Mouse (Mus musculus) kidney, postnatal 4 days (tissue): Measurements from ENCODE around the gene Rnft1.
A peak's percentile ranks its signal among the peaks of the same experiment; 100 is the strongest.

ENCODE experiments used
- DNase-seq, 2 experiments: peaks; one replicate each; pipeline ENCODE4 v3.0.0; 2021; ENCODE audit warnings: mixed read lengths in 2 of 2

The Rnft1 gene

GRCm38 (mm10) chr11:86484101-86484868, at the start of gene Rnft1:
Gene Rnft1, plus strand, starts transcription at chr11:86484657.
- peak; percentile 100 for DNase-seq

DNA sequence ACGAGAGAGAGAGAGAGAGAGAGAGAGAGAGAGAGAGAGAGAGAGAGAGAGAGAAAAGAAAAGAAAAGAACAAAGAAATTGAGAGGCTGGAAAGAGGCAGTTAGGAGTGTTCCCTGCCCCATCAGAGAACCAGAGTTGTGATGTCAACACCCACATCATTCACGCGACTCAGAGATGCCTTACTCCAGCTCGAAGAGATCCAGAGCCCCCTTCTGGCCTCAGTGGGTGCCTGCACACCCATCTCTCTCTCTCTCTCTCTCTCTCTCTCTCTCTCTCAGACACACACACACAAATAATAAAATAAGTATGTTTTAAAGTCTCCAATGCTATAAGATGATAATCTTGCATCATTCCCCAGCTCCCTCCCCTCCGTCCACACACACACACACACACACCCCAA, 47.6 kb upstream of the Rnft1 start:
- DNase-seq: peak; percentile 35 to 53

DNA sequence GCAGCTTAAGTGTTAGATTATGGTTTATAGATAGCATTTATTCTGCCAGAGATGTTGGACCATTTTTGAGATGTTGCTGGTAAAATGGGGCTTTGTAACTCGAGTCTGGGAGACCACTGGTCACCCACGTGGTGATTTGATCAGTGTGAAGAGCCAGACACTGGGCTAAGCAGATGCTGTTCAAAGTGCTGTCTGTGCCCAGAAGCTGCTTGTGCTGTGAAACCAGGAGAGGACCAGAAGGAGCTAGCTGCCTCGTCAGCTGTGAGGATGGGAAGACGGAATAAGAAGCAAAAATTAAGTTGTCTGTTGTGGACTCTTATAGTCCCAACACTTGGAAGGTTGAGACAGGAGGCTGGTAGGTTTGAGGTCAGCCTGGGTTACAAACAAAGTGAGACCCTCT, 46.2 kb upstream of the Rnft1 start:
- no peak for DNase-seq

GRCm38 (mm10) chr11:86440791-86441190, 43.7 kb upstream of the Rnft1 start:
- DNase-seq: no peak

- DNase-seq: no peak
These were observed 30.5 kb upstream of the Rnft1 start for GRCm38 (mm10) chr11:86453991-86454390.

DNA sequence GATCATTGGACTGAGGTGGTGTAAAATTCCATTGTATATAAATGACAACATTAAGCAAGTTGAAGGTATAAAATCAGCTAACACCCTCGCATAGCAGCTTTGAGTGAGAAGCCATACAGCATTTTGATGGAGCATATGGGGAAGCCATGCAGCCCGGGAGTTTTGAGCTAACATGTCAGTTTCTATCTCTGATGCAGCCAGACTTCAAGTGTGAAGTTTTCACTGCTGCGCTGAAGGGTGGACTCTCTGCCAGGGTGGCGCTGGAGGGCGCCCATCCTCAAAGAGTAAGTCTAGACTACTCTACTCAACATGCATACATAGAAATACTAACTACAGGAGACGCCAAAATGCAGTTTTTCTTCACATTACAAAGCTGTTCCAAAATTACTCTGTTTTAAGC, 26.9 kb upstream of the Rnft1 start:
- no peak for DNase-seq

- no peak for DNase-seq
These were observed 25.6 kb upstream of the Rnft1 start for GRCm38 (mm10) chr11:86458866-86459265.

- no peak for DNase-seq
These were observed 21.9 kb upstream of the Rnft1 start for GRCm38 (mm10) chr11:86462579-86462978.

GRCm38 (mm10) chr11:86464275-86464674, 20.2 kb upstream of the Rnft1 start:
- DNase-seq: peak; percentile 77 to 80

DNA sequence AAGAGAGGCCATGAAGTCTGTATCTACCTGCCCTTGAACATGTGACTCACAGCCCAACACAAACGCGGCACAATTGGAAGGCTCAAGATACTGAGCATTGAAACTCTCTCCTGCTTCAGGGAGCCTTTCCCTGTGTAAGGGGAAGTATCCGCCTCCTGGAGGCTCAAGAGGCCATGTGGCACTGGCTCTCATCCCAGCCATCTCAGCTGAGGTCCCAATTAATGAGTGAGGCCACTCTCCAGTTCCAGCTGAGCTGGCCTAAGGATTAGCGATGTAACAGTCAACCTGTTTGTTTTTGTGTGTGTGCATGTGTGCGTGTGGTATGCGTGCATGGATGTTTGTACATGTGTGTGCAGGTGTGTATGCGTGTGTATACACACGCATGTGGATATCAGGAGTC, 16.1 kb upstream of the Rnft1 start:
- no peak for DNase-seq

- no peak for DNase-seq
These were observed 15.5 kb upstream of the Rnft1 start for GRCm38 (mm10) chr11:86468971-86469370.

GRCm38 (mm10) chr11:86471785-86472184, 12.7 kb upstream of the Rnft1 start:
- no peak for DNase-seq

DNA sequence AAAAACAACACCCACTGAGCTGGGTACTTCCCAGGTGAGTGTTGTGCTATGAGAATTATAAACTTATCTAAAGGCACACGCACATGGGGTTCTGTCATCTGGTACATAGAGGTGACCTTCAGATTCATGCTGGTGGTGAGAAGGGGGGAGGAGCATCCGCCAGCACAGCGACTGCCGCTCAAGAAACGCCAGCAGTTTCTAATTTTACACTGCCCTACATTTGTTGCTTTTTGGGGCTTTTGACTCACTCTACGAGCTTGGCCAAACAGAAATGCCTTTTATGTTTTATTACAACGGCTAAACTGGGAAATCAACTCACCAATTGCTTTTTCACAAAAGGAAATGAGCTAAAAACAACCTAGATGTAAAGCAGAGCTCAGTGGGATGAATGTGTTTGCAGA, 11.7 kb upstream of the Rnft1 start:
- peak in 1 of 2 experiments; percentile 22 for DNase-seq

- DNase-seq: no peak
These were observed 10.9 kb upstream of the Rnft1 start for GRCm38 (mm10) chr11:86473576-86473975.

DNA sequence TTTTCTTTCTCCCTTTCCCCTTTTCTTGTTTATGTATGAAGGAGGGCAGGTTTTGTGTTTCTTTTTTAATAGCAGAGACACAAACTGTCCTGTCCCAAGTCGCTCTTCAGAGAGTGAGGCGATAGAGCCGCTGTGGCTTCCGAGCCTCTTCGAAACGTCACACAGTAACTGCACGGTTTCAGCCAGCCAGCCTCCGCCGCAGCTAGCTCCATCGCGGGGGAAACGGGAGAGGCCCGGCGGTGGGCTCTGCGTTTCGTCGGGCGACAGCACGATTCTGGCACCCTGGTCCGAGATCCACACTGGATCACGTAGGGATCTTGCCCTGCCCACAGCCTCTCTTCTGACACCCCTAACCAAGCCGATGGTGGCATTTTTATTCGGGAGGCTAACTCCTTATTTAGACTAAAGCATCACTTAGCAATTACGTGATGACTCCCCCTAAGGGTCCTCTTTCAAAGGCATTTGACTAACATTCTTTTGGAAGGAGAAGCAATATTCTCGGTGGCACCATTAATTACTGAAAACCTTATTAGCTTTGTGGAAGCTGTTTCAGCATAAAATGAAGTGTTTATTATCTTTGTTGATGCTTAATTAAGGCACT, 553 bp downstream of the Rnft1 start:
- DNase-seq: peak; percentile 64 to 73

DNA sequence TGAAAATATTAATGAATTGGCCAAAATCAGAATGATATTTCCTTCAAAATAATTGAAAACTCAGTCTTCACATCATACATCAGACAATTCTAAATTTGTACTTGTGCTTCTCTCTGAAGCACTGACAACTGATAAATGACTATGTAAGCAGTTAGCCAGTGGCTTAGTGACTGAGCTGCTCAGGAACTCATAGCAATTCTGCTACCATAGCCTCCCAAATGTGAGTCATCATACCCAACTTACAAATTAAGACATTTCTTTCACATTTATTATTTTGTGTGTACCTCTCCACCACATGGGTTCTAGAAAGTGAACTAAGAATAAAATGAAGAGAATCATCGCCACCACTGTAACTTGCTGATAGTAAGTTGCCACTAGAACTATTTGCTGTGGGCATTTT, 6.3 kb downstream of the Rnft1 start:
- no peak for DNase-seq

DNA sequence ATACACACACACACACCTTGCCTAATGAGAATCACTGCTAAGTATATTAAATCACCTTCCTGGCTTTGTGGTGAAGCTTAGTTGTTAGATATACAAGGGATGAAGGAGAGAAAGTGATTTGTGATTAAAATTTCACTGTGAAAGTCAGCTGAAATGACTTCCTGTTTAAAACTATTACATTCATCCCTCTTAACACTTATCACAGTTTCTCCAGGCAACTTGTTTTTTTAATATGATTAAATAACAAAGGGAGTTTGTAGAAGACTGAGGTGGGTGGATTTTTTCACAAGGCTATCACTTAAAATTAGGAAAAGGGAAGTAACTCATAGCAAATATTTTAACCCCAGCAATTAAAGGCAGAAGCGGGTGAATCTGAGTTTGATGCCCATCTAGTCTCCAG, 12.9 kb downstream of the Rnft1 start:
- DNase-seq: no peak

GRCm38 (mm10) chr11:86497908-86498307, 13.5 kb downstream of the Rnft1 start:
- no peak for DNase-seq

GRCm38 (mm10) chr11:86500795-86501194, 16.3 kb downstream of the Rnft1 start:
- DNase-seq: no peak

- DNase-seq: no peak
These were observed 18.7 kb downstream of the Rnft1 start for GRCm38 (mm10) chr11:86503121-86503520.

GRCm38 (mm10) chr11:86507334-86507733, 22.9 kb downstream of the Rnft1 start:
- no peak for DNase-seq

GRCm38 (mm10) chr11:86507991-86508390, 23.5 kb downstream of the Rnft1 start:
- no peak for DNase-seq

- no peak for DNase-seq
These were observed 32.2 kb downstream of the Rnft1 start for GRCm38 (mm10) chr11:86516620-86517019.

- no peak for DNase-seq
These were observed 32.8 kb downstream of the Rnft1 start for GRCm38 (mm10) chr11:86517229-86517628.

- DNase-seq: no peak
These were observed 35.3 kb downstream of the Rnft1 start for GRCm38 (mm10) chr11:86519751-86520150.
